Mouse (Mus musculus): Measurements from ENCODE around the gene Zbtb44. TPM values are rescaled to one million over a fixed set of nuclear protein-coding genes. Genes with fewer than 3 reads are reported as not detected.

The Zbtb44 gene
- polyA plus RNA-seq, 1 experiment, result 0.85 TPM

DNA sequence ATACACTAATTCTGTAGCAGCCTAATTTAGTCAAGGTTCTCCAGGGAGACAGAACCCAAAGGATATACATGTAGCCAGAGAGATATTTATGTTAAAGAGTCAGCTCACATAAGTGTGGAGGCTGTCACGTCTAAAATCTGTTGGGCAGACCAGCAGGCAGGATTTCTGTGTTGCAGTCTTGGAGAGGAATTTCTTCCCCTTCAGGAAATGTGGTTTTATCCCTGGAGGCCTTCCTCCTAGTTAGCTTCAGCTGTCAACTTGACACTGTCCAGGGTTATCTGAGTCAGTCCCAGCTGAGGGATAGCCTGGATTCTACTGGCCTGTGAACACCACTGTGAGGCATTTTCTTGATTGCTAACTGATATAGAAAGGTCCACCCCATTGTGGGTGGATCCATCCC, 18.9 kb upstream of the Zbtb44 start:
- no peak for TF ChIP-seq GATA1 (IDR thresholded peaks at IDR 0.05; ENCODE audit: borderline replicate concordance, low read length)
- TF ChIP-seq FLI1 (IDR thresholded peaks at IDR 0.05; ENCODE audit: low read length), result no peak
- H3K9me3 ChIP-seq, result no peaks in the 10 kb centered on the region
- peaks cover 7% of the 10 kb centered on the region; the same call in 1 of the 2 replicates for H3K4me1 ChIP-seq
- peaks cover 8% of the 10 kb centered on the region for H3K27me3 ChIP-seq (replicated peaks)
- H3K4me3 ChIP-seq (replicated peaks), result no peak overlapping the region
- no peaks in the 10 kb centered on the region for H3K36me3 ChIP-seq (replicated peaks; ENCODE audit: low read length)

DNA sequence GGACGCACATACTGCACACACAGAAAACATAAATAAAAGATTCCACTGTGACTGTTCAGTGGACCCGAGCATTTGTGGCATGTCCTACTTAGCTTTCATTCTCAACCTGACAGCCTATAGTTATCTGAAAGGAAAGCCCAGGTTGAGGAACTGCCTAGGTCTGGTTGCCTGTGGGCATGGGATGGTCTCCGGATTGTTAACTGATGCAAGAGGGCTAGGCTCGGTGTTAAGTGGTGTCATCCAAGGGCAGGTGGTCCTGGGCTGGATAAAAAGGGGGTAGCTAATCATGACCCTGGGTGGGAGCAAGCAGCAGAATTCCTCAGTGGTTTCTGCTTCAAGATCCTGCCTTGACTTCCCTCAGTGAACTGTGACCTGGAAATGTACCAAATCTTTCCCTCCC, 17.8 kb upstream of the Zbtb44 start:
- Histone ChIP-seq H3K4me3 (replicated peaks) (no peak overlapping the region), H3K36me3 (replicated peaks; ENCODE audit: low read length) (no peaks in the 10 kb centered on the region), H3K9me3 (no peaks in the 10 kb centered on the region), H3K27me3 (replicated peaks) (peaks cover 8% of the 10 kb centered on the region), H3K4me1 (peaks cover 7% of the 10 kb centered on the region; the same call in 1 of the 2 replicates)
- TF ChIP-seq GATA1 (IDR thresholded peaks at IDR 0.05; ENCODE audit: borderline replicate concordance, low read length) (no peak), FLI1 (IDR thresholded peaks at IDR 0.05; ENCODE audit: low read length) (no peak)

DNA sequence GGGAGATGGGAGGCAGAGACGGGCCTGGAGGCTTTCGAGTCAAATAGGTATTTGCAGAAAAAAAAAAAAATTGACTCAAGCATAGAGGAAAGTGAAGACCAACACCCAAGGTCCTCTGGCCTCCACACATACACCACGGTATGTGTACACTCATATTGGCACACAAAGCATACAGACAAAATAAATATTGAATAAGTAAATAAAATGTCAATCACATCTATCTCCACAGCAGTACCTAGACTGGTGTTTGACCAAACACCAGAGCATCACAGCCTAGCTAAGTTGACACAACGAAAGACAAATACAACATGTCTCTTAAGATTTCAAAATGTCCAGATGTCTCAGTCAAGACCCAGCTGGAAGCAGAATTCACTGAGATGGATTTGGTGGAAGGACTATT, 17.0 kb upstream of the Zbtb44 start:
- no peaks in the 10 kb centered on the region for H3K36me3 ChIP-seq (replicated peaks; ENCODE audit: low read length)
- no peaks in the 10 kb centered on the region for H3K9me3 ChIP-seq
- no peak for TF ChIP-seq GATA1 (IDR thresholded peaks at IDR 0.05; ENCODE audit: borderline replicate concordance, low read length)
- peaks cover 7% of the 10 kb centered on the region; the same call in 1 of the 2 replicates for H3K4me1 ChIP-seq
- no peak overlapping the region for H3K4me3 ChIP-seq (replicated peaks)
- peaks cover 8% of the 10 kb centered on the region for H3K27me3 ChIP-seq (replicated peaks)

DNA sequence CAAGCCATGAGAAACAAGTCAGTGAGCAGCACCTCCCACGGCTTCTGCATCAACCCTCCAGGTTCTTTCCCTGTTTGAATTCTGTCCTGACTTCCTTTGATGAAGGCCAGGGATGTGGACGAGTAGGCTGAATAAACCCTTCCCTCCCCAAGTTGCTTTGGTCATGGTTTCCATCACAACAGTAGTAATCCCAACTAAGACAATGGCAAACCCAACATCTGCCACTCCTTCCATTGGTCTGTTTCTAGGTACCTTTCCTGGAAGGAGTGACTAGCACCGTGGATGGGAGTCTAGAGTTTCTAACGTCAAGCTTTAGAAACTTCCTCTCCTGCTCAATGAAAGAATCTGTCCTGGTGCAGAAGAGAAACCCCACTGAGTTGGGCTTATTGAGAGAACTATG, 12.8 kb upstream of the Zbtb44 start:
- no peaks in the 10 kb centered on the region for H3K4me1 ChIP-seq
- no peak overlapping the region for H3K4me3 ChIP-seq (replicated peaks)
- peaks cover 15% of the 10 kb centered on the region for H3K27me3 ChIP-seq (replicated peaks)
- H3K36me3 ChIP-seq (replicated peaks; ENCODE audit: low read length), result no peaks in the 10 kb centered on the region
- TF ChIP-seq GATA1 (IDR thresholded peaks at IDR 0.05; ENCODE audit: borderline replicate concordance, low read length), result no peak
- TF ChIP-seq FLI1 (IDR thresholded peaks at IDR 0.05; ENCODE audit: low read length), result no peak
- H3K9me3 ChIP-seq, result no peaks in the 10 kb centered on the region

DNA sequence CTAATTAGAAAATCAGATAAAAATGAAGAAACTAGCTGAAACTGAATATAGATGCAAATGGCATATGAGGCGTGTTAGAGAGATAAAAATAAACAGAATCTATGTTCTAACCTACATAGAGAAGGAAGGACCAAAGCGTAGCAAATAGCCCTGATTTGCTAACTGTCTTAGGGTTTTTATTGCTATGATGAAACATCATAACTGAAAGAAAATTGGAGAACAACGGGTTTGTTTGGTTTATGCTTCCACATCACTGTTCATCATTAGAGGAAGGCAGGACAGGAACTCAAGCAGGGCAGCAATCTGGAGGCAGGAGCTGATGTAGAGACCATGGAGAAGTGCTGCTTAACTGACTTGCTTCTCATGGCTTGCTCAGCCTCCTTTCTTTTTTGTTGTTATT, 12.3 kb upstream of the Zbtb44 start:
- Histone ChIP-seq H3K36me3 (replicated peaks; ENCODE audit: low read length) (no peaks in the 10 kb centered on the region), H3K9me3 (no peaks in the 10 kb centered on the region), H3K4me1 (no peaks in the 10 kb centered on the region), H3K27me3 (replicated peaks) (peaks cover 13% of the 10 kb centered on the region), H3K4me3 (replicated peaks) (no peak overlapping the region)
- no peak for TF ChIP-seq FLI1 (IDR thresholded peaks at IDR 0.05; ENCODE audit: low read length)

DNA sequence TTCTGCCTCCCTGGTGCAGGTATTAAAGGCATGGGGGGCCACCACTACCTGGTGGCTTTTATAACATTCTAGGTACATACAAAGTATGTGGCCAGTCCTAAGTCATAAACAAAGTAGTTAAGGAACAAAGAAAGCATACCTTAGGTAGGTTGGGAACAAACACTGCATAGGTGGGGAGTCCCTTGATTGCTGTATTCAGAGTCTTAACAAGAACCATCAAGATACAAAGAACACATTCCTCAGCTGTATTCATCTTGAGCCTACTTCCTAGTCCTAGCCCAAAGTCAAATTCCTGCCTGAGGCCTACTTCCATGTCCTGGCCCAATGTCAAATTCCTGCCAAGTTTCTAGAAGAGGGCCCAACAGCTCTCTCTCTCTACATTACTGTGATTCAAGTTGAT, 11.7 kb upstream of the Zbtb44 start:
- no peaks in the 10 kb centered on the region for H3K36me3 ChIP-seq (replicated peaks; ENCODE audit: low read length)
- TF ChIP-seq FLI1 (IDR thresholded peaks at IDR 0.05; ENCODE audit: low read length) (no peak), GATA1 (IDR thresholded peaks at IDR 0.05; ENCODE audit: borderline replicate concordance, low read length) (no peak)
- H3K9me3 ChIP-seq, result no peaks in the 10 kb centered on the region
- H3K4me1 ChIP-seq, result no peaks in the 10 kb centered on the region
- H3K4me3 ChIP-seq (replicated peaks), result no peak overlapping the region
- H3K27me3 ChIP-seq (replicated peaks), result peaks cover 13% of the 10 kb centered on the region

DNA sequence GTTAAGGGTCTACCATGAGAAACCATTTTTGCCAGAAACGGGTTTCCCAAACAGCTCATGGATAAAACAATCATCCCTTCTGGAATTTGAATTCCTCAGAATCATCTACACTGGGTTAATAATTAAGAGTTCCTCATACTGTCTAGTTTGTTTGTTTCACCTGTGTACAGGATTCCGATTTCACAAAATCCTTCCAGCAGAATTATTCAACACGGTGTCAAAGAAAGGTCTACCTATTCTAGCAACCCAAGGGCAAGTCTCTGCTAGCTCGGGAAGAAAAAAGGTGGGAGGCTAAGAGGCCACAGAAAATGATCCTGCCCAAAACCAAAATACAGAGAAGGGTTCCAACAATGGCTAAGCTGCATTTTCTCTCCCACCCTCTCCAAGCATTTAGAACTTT, 2.2 kb upstream of the Zbtb44 start:
- Histone ChIP-seq H3K4me1 (peaks cover 17% of the 10 kb centered on the region), H3K4me3 (replicated peaks) (no peak overlapping the region), H3K9me3 (no peaks in the 10 kb centered on the region), H3K36me3 (replicated peaks; ENCODE audit: low read length) (no peaks in the 10 kb centered on the region), H3K27me3 (replicated peaks) (peaks cover 5% of the 10 kb centered on the region)
- TF ChIP-seq FLI1 (IDR thresholded peaks at IDR 0.05; ENCODE audit: low read length) (no peak), GATA1 (IDR thresholded peaks at IDR 0.05; ENCODE audit: borderline replicate concordance, low read length) (no peak)

DNA sequence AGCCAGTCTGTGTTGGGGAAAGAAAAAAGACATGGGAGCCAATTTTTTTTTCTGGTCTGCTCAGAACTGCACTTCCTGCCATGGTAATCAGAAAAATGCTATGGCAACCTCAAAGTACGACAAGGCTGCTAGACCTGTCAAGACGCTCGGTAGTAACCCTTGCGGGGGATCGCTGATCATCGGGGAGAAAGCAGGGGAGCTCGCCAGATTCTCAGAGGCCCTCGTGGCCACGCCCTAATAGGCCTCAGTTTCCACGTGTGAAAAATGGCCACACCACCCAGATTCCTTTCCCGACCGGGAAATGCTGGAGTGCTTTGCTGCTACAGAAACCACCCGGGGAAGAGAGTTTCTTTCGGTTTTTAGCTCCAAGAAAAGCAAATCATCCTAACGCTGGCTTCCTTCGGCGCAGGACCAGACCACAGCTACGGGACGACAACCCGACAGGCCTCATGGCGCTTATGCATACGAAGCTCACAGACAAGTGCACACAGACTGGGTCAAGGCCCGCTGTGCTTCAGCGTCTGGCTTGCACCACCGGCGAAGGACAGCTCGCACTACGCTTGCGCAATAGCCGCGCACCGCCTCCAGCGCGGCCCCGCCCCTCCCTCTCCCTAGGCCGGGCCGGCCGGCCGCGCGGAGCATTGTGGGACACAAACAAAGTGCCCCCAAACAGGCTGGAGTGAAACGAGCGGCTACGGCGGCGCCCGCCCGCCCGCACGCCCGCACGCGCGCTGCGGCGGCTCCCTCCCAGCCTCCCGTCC, 513 bp upstream of the Zbtb44 start:
- Histone ChIP-seq H3K27me3 (replicated peaks) (peaks cover 5% of the 10 kb centered on the region), H3K9me3 (no peaks in the 10 kb centered on the region), H3K36me3 (replicated peaks; ENCODE audit: low read length) (peaks cover 2% of the 10 kb centered on the region), H3K4me1 (peaks cover 17% of the 10 kb centered on the region), H3K4me3 (replicated peaks) (peak overlapping the region; percentile 98)
- TF ChIP-seq FLI1 (IDR thresholded peaks at IDR 0.05; ENCODE audit: low read length) (no peak), GATA1 (IDR thresholded peaks at IDR 0.05; ENCODE audit: borderline replicate concordance, low read length) (no peak)

DNA sequence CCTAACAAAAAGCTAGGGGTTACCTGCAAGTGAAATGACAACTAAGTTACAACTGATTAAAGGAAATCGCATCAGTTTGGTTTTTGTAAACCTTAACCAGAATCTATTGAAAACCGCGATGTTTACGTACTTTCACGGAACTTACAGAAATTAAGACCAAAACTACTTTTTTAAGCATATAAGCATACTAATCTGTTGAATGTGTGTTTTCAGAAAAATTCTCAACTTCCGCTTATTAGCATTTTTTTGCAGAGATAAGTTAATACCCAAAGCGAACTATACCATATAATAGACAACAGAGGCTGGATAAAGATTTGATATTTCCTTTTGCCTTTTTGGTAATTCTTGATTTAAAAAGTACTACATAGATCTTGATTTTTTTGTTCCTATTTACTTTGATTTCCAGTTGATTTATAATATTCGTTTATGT, 985 bp downstream of the Zbtb44 start:
- Histone ChIP-seq H3K4me3 (replicated peaks) (peak overlapping the region; percentile 98), H3K9me3 (no peaks in the 10 kb centered on the region), H3K36me3 (replicated peaks; ENCODE audit: low read length) (peaks cover 2% of the 10 kb centered on the region), H3K4me1 (peaks cover 17% of the 10 kb centered on the region), H3K27me3 (replicated peaks) (no peaks in the 10 kb centered on the region)
- TF ChIP-seq GATA1 (IDR thresholded peaks at IDR 0.05; ENCODE audit: borderline replicate concordance, low read length), result no peak
- TF ChIP-seq FLI1 (IDR thresholded peaks at IDR 0.05; ENCODE audit: low read length), result no peak

DNA sequence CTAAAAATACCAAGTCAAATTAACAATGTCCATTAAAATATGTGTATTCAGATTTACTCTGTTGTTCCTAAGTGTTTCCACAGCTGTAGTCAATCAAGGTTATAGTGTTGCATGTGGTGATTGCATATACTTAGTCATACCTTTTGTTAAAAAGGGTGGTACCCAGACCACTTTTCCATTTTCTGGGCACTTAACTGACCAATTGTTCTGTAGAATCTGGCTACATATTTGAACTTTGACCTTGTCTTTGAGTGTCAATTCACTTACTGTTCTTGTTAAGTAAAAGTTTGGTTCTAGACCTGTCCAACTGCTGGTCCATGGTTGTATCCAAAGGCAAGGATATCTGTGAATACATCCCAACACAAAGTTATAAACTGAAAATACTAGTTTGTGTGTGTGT, 2.1 kb downstream of the Zbtb44 start:
- Histone ChIP-seq H3K4me1 (peaks cover 14% of the 10 kb centered on the region), H3K4me3 (replicated peaks) (no peak overlapping the region), H3K9me3 (no peaks in the 10 kb centered on the region), H3K27me3 (replicated peaks) (no peaks in the 10 kb centered on the region), H3K36me3 (replicated peaks; ENCODE audit: low read length) (peaks cover 2% of the 10 kb centered on the region)
- TF ChIP-seq GATA1 (IDR thresholded peaks at IDR 0.05; ENCODE audit: borderline replicate concordance, low read length) (no peak), FLI1 (IDR thresholded peaks at IDR 0.05; ENCODE audit: low read length) (no peak)
